Mouse (Mus musculus) activated CD4-positive, CD25-positive, alpha-beta regulatory T cell, adult 9 weeks (primary cell): ENCODE measurements around the gene Clec4a4. TPM values are rescaled to one million over a fixed set of nuclear protein-coding genes. Genes with fewer than 3 reads are reported as not detected.

ENCODE experiments used
- polyA plus RNA-seq: library from polyadenylated mRNA; unstranded; fragments of 100-300 nt; shearing (Covaris generic); gene quantifications from one replicate; pipeline ENCODE4 v1.2.1, GENCODE M21; 2017

Clec4a4 gene
- polyA plus RNA-seq, result not detected

GRCm38 (mm10) chr6:122989876-122990437, at the start of gene Clec4a4:
Clec4a4 (plus strand) TSS chr6:122990367.

DNA sequence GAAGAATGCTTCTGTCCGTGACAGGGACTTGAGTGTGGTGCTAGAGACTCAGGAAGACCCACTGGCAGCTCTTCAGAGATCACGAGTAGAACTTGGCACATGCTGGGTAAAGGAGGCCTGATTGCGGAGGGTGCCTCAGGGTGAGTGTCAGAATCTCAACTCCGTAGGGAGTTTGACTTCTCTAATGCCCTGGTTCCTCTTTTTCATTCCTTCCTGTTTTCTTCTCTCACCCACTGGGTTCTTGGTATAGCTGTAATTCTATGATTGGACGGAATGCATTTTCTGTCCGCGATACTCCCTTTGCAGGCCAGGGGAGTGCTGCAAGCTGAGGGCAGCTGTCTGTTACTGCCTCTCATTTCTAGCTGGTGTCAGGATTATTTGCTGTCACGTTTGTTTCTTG, 37.8 kb upstream of the Clec4a4 start, which contains the start of gene Clec4a3:
Gene Clec4a3, plus strand, starts transcription at position 115 of the 400 bp plus-strand sequence.

DNA sequence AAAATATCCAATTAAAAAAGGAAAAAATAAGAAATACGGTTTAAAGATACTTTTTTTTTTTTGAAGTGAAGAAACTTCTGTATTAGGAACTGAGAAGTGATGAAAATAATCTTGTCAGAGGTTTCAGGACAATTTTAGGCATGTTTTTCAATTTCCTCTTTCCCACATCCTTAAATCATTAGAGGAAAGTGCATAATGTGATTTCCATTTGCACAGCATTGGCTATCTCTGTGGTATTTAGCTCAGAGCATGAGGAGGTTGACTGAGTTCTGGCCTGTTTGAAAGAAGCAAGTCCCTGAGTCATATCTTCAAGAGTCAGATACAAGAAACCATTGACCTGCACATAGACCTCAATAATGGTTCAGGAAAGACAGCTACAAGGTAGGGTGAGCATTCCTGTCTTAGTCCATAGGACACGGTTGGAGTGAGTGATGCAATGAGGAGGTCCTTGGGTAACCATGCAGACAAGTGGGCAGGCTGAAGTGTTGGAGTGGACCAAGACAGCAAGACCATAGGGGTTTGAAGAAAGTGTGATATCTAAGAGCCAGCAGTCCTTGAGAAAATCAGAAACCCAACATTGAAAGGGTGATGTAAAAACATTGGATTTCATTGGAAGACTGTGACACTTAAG, 59.7 kb downstream of the Clec4a4 start, which contains the start of gene Clec4b1:
Gene Clec4b1, plus strand, starts transcription at position 221 of the 631 bp plus-strand sequence.

Other genes with a start within 250 kb of the Clec4a4 start
- gene Slc2a3, start 188.7 kb upstream of the Clec4a4 start, polyA plus RNA-seq, result 123 TPM
- gene Foxj2, start 170.5 kb upstream of the Clec4a4 start, polyA plus RNA-seq, result 7.4 TPM
- 0.10 TPM for gene C3ar1, start 134.2 kb upstream of the Clec4a4 start, polyA plus RNA-seq
- 33.7 TPM for gene Necap1, start 115.9 kb upstream of the Clec4a4 start, polyA plus RNA-seq
- 1.1 TPM for gene Clec4a1, start 68.5 kb upstream of the Clec4a4 start, polyA plus RNA-seq
- gene Clec4a3, start 37.9 kb upstream of the Clec4a4 start, polyA plus RNA-seq, result 1.1 TPM
- gene Clec4b1, start 59.6 kb downstream of the Clec4a4 start, polyA plus RNA-seq, result 0.59 TPM
- gene Clec4a2, start 116.1 kb downstream of the Clec4a4 start, polyA plus RNA-seq, result 0.31 TPM
- not detected for gene Clec4b2, start 182.5 kb downstream of the Clec4a4 start, polyA plus RNA-seq
- gene Clec4n, start 239.5 kb downstream of the Clec4a4 start, polyA plus RNA-seq, result 3.6 TPM